Mouse (Mus musculus): Measurements from ENCODE around the gene Ogt. TPM values are rescaled to one million over a fixed set of nuclear protein-coding genes. Genes with fewer than 3 reads are reported as not detected.

Ogt gene
- 207 and 285 TPM in 2 replicates for polyA plus RNA-seq (2012; rRNA removed)

- DNase-seq (ENCODE audit: low spot score): peak; percentile 44
These were observed at the start of gene Ogt for GRCm38 (mm10) chrX:101639741-101640166. Gene Ogt (plus strand): TSS chrX:101640060.

DNA sequence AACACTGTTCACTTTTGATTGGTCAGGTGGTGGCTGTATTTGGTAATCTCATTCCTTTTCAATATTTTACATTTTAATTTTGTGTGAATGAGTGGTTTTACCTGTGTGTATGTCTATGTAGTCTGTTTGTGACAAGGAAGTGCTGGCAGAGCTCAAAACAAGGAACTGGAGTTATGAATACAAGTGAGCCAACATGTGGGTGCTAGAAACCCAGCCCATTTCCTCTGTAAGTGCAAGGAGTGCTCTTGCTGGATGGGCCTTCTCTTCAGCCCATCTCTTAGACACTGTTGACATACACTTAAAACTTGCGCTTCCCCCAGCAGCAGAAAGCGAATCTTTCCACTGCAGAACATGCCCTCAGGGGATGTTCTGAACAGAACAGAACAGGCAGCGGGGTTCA lies 23.7 kb upstream of the Ogt start:
- no peak for DNase-seq (ENCODE audit: low spot score)

DNA sequence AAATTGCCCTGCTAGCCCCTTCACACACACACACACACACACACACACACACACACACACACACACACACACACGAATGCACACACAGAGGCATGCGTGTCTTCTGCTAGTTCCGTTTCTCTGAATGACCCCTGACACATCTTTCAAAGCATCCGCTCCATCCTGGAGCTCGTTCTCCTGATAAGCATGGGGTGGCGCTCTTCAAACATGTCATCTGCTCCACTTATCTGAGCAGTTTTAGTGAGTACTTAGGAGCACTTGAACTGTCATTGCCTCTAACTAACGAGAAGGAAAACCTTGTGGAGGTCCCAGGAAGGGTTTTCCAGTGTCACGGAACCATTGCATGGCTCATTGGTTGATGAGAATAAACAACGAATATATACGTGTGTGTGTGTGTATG lies 22.0 kb upstream of the Ogt start:
- no peak for DNase-seq (ENCODE audit: low spot score)

DNA sequence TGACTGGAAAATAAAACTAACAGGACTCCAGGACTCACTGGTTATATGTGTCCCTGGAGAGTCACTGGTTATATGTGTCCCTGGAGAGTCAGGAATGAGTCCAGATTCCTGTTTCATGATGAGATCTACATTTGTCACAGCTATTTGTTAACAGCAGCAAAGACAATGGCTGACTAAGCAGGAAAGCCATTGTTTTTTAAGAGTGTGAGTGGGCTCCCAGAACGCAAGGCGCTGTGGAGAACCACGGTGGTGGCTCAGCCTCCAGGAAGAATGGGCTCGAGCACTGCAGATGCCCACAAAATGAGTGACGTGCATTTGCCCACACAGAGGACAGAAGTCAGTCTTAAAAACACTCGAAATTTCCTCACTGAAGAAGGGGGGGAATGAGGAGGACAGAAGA lies 19.5 kb upstream of the Ogt start:
- DNase-seq (ENCODE audit: low spot score): no peak

DNA sequence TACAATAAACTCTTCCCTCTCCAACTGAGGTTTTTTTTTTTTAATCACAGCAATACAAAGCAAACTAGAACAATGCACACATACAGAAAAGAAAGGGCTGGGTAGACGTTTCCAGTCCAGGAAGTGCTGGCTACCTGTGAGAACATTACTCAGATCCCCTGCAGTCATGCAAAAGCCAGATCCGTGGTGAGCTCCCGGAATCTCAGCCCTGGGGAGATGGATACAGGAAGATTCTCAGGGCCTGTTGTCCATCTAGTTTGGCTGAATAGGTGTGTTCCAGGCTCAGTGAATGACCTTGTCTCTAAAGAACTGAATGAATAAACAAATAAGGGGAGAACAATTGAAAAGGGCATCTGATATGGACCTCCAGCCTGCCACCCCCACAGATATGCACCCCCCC lies 17.3 kb upstream of the Ogt start:
- DNase-seq (ENCODE audit: low spot score): no peak

- DNase-seq (ENCODE audit: low spot score): no peak
These were observed 2.9 kb upstream of the Ogt start for GRCm38 (mm10) chrX:101636821-101637525.

- no peak for DNase-seq (ENCODE audit: low spot score)
These were observed 1.0 kb upstream of the Ogt start for GRCm38 (mm10) chrX:101638856-101639255.

DNA sequence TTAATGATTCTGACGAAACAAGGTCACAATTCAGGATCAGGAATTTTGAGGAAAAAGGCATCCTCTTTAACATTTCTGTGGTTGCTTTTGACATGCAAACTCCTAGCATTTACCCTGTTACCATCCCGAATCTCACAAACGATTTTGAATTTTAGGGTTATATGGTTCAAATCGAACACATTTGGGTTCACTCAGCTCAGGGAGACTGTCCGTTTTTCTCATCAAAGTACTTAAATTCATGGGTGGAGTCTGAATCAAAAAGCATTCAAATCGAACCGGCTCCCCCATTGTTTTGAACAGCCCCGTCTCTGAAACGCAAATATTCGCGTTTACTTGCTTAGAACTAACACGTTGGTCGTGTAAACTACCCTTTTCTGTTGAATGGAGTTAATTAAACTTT lies 554 bp upstream of the Ogt start:
- no peak for DNase-seq (ENCODE audit: low spot score)

GRCm38 (mm10) chrX:101640194-101641160 lies 617 bp downstream of the Ogt start:
- DNase-seq (ENCODE audit: low spot score): peak; percentile 36

GRCm38 (mm10) chrX:101641161-101641530 lies 1.3 kb downstream of the Ogt start:
- no peak for DNase-seq (ENCODE audit: low spot score)

DNA sequence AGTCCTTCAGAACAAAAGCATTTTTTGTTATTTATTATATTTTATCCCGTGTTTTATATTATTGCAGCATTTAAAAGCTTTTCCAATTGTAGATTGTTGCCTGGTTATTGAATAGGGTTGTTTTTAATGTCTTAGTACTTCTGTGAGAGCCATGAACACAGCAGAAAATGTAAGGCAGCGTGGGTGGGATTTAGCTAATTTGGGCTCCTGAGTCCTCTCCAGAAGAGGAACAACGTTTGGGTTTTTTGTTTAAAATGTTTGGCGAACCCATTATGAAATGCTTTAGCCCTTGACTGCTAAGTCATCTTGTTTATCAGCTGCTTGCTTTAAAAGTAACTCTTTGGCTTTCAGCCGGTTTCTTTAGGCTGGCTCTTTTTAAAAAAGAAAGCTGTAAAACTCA lies 2.2 kb downstream of the Ogt start:
- no peak for DNase-seq (ENCODE audit: low spot score)

DNA sequence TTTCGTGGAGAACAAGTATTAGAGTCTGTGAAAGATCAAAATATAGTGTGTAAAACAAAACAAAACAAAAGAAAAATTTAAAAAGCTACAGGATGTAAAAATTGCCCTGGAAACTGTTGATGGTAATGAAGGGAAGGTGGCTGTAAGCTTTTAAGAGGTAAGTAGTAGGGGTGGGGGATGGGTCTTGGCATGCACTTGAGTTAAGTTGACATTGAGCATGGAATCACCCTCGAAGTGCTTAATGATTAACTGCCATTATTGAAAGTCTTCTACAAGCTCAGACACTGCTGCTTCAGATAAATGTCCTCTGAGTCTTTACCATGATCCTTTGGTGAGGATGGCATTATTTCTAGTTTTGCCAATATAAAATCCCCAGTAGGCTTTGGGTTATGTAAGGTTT lies 5.4 kb downstream of the Ogt start:
- no peak for DNase-seq (ENCODE audit: low spot score)

- DNase-seq (ENCODE audit: low spot score): no peak
These were observed 6.8 kb downstream of the Ogt start for GRCm38 (mm10) chrX:101646621-101647020.

DNA sequence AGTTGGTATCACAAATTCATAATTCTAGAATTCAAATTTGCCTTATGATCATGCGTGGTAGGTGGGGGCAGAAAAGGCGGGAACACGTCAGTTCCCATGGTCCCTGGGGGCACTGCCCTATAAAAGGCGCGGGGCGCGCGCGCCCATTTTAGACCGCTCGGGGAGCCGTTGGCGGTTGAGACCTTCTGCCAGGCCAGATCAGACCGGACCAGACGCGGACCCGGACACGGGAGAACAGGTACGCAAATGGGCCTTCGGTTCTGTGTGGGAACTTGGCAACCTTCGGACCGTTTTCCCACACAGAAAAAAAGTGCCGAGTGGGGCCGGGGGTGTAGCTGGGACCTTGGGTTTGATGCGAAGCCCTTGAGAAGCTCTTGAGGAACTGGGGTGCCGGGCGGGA lies 55.8 kb downstream of the Ogt start:
- DNase-seq (ENCODE audit: low spot score): no peak

DNA sequence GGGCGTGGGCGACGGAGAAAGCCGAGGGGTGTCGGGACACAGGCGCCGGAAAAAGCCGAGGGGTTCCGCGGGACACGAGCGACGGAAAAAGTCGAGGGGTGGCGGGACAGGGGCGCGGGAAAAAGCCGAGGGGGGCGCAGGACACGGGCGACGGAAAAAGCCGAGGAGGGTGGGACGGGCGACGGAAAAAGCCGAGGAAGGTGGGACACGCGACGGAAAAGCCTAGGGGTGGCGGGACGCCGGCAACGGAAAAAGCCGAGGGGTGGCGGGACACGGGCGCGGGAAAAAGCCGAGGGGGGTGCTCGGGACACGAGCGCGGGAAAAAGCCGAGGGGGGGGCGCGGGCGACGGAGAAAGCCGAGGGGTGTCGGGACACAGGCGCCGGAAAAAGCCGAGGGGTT lies 57.7 kb downstream of the Ogt start:
- DNase-seq (ENCODE audit: low spot score): no peak

DNA sequence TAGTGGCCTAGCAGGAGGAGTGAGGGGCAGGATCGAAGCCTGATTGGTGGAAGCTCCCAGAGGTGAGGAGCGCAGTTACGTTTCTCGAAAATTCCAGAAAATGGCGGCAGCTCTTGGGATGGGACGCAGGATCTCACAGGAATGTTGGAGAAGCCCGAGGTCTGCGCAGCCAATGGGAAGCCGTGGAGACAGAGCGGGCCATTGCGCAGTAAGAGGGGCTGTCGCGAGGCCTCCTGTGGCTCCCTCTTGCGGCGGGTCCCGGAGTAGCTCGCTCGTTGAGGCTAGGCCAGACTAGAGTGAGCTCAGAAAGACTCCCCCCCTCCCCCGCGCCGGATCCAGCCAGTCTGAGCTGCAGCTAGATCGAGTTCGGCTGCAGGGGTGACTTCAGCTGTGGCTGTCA lies 58.4 kb downstream of the Ogt start:
- no peak for DNase-seq (ENCODE audit: low spot score)

- DNase-seq (ENCODE audit: low spot score): no peak
These were observed 65.3 kb downstream of the Ogt start for GRCm38 (mm10) chrX:101705111-101705510.

GRCm38 (mm10) chrX:101720401-101720800 lies 80.5 kb downstream of the Ogt start:
- no peak for DNase-seq (ENCODE audit: low spot score)

DNA sequence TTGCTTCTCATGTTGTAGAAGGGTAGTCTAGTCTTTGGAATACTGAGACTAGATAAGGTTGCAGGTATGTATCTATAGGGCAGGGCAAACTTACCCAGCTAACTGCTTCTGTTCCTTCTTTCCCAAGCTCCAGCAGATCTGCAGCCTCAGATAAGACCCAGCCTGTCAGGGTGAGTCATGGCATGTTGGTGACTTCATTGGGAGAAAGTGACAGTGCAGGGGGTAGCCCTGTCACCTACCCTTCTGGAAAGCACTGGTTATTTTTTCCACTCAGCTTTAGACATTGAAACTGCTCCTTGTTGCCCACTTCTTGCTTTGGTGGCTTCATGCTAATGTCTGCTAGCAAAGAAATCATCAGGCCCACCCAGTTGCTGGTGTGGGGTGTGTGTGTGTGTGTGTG lies 90.2 kb downstream of the Ogt start:
- DNase-seq (ENCODE audit: low spot score): no peak

- no peak for DNase-seq (ENCODE audit: low spot score)
These were observed 92.8 kb downstream of the Ogt start for GRCm38 (mm10) chrX:101732644-101733043.

DNA sequence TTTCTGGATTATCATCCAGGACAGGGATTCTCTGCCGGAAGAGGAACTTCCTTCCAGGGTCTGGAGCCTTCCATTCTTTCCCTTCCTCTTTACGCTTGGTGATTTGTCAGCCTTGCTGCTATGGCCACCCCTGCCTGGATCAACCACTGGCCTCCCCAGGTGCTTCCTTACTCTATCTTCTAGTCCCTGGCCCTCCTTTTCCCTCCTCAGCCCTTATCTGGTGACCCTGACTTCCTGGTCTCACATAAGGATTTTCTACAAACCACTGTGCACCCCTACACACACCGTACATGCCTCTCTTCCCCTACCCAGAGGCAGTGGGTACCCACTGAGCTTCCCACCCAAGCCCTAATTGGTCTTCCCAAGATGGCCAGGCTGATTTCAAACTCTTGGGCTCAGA lies 93.4 kb downstream of the Ogt start:
- no peak for DNase-seq (ENCODE audit: low spot score)

GRCm38 (mm10) chrX:101733828-101734319 lies 94.0 kb downstream of the Ogt start, which contains the start of gene Cxcr3:
Gene Cxcr3 (minus strand): TSS chrX:101734269.
- DNase-seq (ENCODE audit: low spot score): no peak

Data from urinary bladder, adult 2 months (tissue).